Mouse (Mus musculus) midbrain, embryonic 16.5 days (tissue): ENCODE data around the gene Cwc22. TPM values are rescaled to one million over a fixed set of nuclear protein-coding genes. Genes with fewer than 3 reads are reported as not detected.

Experiments used
- ATAC-seq: fragments of 200-750 bp; cut with Nextera tagmentation; 2 replicates; pipeline ENCODE4 v1.8.0; 2017; ENCODE audit warnings: moderate TSS enrichment
- H3K27ac ChIP-seq: fragments of 300-500 bp; sonication (generic); 2 replicates; pipeline ENCODE4 v1.5.1; 2014; ENCODE audit warnings: mild to moderate bottlenecking, low read length, mixed read lengths
- H3K27me3 ChIP-seq: fragments of 300-500 bp; sonication (generic); 2 replicates; pipeline ENCODE4 v1.6.1; 2014; ENCODE audit warnings: low read depth, low read length, mixed read lengths; ENCODE audit not compliant: control insufficient read depth, insufficient read depth
- H3K36me3 ChIP-seq: fragments of 300-500 bp; sonication (generic); 2 replicates; pipeline ENCODE4 v1.6.1; 2014; ENCODE audit warnings: mild to moderate bottlenecking, low read length, moderate library complexity, mixed read lengths; ENCODE audit not compliant: control insufficient read depth, insufficient read depth
- H3K4me1 ChIP-seq: fragments of 300-500 bp; sonication (generic); 2 replicates; pipeline ENCODE4 v1.6.1; 2014; ENCODE audit warnings: mild to moderate bottlenecking, low read length, mixed read lengths; ENCODE audit not compliant: control insufficient read depth, insufficient read depth
- H3K4me2 ChIP-seq: fragments of 300-500 bp; sonication (generic); 2 replicates; pipeline ENCODE4 v1.6.1; 2014; ENCODE audit warnings: mild to moderate bottlenecking, low read length, mixed read lengths
- H3K4me3 ChIP-seq: fragments of 300-500 bp; sonication (generic); 2 replicates; pipeline ENCODE4 v1.5.1; 2014; ENCODE audit warnings: low read depth, mild to moderate bottlenecking, low read length, moderate library complexity, mixed read lengths
- H3K9ac ChIP-seq: fragments of 300-500 bp; sonication (generic); 2 replicates; pipeline ENCODE4 v1.6.1; 2014; ENCODE audit warnings: low read depth, low read length, mixed read lengths
- H3K9me3 ChIP-seq: fragments of 300-500 bp; sonication (generic); replicated peaks from 2 replicates; pipeline ENCODE4 v1.6.1; 2014; ENCODE audit warnings: mild to moderate bottlenecking, low read length, mixed read lengths; ENCODE audit not compliant: control insufficient read depth, poor library complexity, severe bottlenecking
- WGBS: fragments of 180-500 bp; shearing (Covaris S2); extraction: QIAGEN DNeasy Blood & Tissue Kit; methylation state at CpG from one replicate; pipeline ENCODE4 v1.1.7; 2014; 5-methylcytosine and 5-hydroxymethylcytosine counted together
- polyA plus RNA-seq: library from polyadenylated mRNA; unstranded; fragments of >200 nt; fragmentation: Nextera tagmentation; extraction: Ambion mirVana; gene quantifications from 2 replicates; pipeline ENCODE4 v1.2.1, GENCODE M21; 2015

Cwc22 gene
- polyA plus RNA-seq, 1 experiment from 2014 or later, result 20.6 TPM

DNA sequence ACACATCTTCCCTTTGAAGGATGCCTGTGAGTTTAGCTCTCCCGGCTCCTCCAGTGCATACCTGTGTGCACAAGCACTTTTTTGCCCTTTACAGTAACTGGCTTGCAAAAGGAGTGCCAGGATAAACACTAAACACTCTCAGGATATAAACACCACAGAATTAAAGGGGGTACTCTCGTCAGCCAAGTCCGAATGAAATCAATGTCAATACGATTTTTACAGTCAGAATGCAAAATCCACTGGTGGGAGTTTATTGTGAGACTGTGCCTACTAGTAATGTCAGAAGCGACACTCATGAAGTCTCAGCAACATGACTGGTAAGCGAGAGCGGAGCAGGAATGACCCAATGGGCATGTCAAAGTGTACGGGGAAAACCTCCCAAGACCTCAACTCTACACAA is 52.7 kb downstream of the Cwc22 start:
- no peak overlapping the region for H3K4me3 ChIP-seq
- peaks cover 12% of the 10 kb centered on the region for H3K36me3 ChIP-seq
- WGBS, result 96% methylated on average over 8 of the region's 8 CpGs
- H3K4me1 ChIP-seq, result no peaks in the 10 kb centered on the region
- H3K4me2 ChIP-seq, result no peak overlapping the region
- H3K27ac ChIP-seq, result no peak overlapping the region
- ATAC-seq, result no peak
- no peaks in the 10 kb centered on the region for H3K9me3 ChIP-seq
- H3K27me3 ChIP-seq, result no peaks in the 10 kb centered on the region
- H3K9ac ChIP-seq, result no peak overlapping the region

DNA sequence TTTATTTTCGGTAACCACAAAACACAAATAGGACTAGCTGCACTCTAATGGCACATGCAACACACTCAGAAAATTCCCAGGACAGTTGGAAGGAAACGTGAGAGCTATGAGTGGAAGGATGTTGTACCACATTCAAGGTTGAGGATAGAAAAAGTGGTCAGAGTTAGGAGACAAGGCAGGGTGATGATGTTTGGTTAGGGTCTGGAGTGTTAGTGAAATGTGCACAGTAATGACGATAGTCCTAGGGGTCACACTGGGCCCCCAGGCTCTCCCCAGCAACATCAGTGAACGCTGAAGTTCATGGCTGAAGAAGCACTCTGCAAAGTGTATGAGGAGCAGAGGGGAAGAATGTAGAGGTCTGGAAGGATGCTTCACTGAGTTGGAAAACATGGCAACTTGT is 53.6 kb downstream of the Cwc22 start:
- Histone ChIP-seq H3K27ac (no peak overlapping the region), H3K9ac (no peak overlapping the region), H3K36me3 (peaks cover 12% of the 10 kb centered on the region), H3K4me1 (no peaks in the 10 kb centered on the region), H3K4me3 (no peak overlapping the region), H3K27me3 (no peaks in the 10 kb centered on the region), H3K4me2 (no peak overlapping the region), H3K9me3 (no peaks in the 10 kb centered on the region)
- 97% methylated on average over 4 of the region's 4 CpGs for WGBS
- no peak for ATAC-seq

DNA sequence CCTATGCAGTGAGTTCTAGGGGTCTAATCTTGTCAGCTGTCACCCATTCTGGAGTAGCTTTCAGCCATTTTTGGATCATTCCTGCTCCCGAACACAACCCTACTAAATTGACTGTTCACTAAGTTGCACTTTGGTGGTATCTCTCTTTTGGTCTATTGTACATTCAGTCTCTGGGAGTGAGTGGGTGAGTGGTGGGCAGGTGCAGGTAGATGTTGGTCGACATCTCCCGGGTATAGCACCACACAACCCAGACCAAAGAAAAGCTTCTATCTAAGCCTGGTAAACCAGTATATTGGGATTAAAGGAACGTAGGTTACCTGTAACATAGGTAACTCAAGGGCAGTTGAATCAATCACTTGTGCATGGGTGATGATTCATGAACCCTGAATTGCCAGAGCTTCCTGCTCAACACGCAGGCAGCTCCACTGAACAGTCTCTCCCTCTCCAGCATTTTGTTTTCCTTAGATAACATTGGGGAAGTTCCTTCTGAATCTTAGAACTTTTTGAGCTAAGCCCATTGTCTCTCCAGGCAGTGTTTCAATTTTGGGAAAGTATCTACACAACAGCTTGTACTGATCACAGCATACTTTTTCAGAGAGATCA is 55.2 kb downstream of the Cwc22 start:
- no peaks in the 10 kb centered on the region for H3K9me3 ChIP-seq
- no peaks in the 10 kb centered on the region for H3K27me3 ChIP-seq
- no peak overlapping the region for H3K27ac ChIP-seq
- H3K9ac ChIP-seq, result no peak overlapping the region
- H3K36me3 ChIP-seq, result peaks cover 8% of the 10 kb centered on the region
- no peaks in the 10 kb centered on the region for H3K4me1 ChIP-seq
- H3K4me3 ChIP-seq, result no peak overlapping the region
- ATAC-seq, result no peak
- 96% methylated on average over 5 of the region's 5 CpGs for WGBS
- no peak overlapping the region for H3K4me2 ChIP-seq

DNA sequence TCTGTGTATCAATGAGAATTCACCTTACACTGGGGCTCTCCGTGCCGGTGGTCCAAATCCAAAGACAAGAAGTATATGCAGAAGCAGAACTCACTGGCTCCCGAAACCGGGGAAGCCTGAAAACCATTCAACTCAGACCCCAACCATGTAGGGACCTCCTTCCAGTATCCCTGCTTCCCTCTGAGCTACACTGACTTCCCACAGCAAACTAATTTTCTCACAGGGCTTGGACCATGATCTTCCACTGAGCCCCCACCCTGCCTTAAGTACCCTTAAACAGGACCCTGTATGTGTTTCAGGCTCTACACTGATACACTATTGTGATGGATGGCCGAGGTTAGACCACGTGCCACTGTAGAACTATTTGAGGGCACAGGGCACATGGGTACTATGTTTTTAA is 56.2 kb downstream of the Cwc22 start:
- ATAC-seq, result no peak
- H3K4me1 ChIP-seq, result no peaks in the 10 kb centered on the region

DNA sequence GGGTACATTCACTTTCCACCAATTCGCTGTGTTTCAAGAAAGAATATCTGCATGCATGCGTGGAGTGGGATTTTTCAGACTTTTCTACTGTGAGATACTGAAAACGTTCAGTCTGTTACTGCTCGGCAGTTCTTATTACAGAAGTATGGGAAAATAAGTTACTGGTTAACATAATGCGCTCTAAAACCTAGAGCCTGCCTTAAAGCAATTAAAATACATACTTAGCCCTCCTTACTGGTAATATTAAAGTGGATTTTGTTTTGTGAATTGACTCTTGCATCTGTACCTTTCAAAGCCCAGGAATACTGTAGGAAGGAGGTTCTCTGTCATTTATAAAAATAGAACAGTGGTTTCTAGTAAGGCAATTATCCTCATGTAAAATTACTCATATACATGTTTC is 56.8 kb downstream of the Cwc22 start:
- H3K4me2 ChIP-seq, result no peak overlapping the region
- H3K4me1 ChIP-seq, result no peaks in the 10 kb centered on the region
- peaks cover 3% of the 10 kb centered on the region for H3K36me3 ChIP-seq
- H3K9me3 ChIP-seq, result no peaks in the 10 kb centered on the region
- no peak overlapping the region for H3K27ac ChIP-seq
- 96% methylated on average over 5 of the region's 5 CpGs for WGBS
- no peak overlapping the region for H3K4me3 ChIP-seq
- no peak for ATAC-seq
- no peaks in the 10 kb centered on the region for H3K27me3 ChIP-seq
- no peak overlapping the region for H3K9ac ChIP-seq

More for the DNA sequence above, 56.2 kb downstream of the Cwc22 start:
- WGBS, result over 99% methylated on average over 6 of the region's 6 CpGs
- Histone ChIP-seq H3K9me3 (no peaks in the 10 kb centered on the region), H3K36me3 (peaks cover 8% of the 10 kb centered on the region), H3K27ac (no peak overlapping the region), H3K27me3 (no peaks in the 10 kb centered on the region), H3K9ac (no peak overlapping the region), H3K4me2 (no peak overlapping the region), H3K4me3 (no peak overlapping the region)

DNA sequence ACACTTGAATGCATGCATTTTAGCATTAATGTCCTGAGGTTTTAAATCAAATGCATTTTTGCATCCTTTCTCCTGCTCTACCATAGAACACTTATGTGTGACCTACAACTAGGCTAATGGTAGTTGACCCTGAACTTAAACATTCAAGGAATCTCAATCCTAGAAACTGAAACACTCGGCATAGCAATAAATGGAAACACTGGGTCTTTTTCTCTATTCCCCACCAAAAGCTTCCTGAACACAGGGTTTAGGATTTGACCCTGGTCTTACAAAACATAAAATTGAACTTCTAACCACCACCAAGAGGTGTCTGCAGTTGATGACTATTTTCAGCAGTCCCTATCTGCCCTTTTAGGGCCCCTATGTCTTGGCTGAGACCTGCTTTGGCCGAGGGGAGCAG is 57.3 kb downstream of the Cwc22 start:
- no peaks in the 10 kb centered on the region for H3K9me3 ChIP-seq
- no peaks in the 10 kb centered on the region for H3K27me3 ChIP-seq
- no peaks in the 10 kb centered on the region for H3K4me1 ChIP-seq
- ATAC-seq, result no peak
- no peak overlapping the region for H3K4me3 ChIP-seq
- H3K27ac ChIP-seq, result no peak overlapping the region
- H3K4me2 ChIP-seq, result no peak overlapping the region
- no peaks in the 10 kb centered on the region for H3K36me3 ChIP-seq
- H3K9ac ChIP-seq, result no peak overlapping the region
- WGBS, result 79% methylated on average over 2 of the region's 2 CpGs

DNA sequence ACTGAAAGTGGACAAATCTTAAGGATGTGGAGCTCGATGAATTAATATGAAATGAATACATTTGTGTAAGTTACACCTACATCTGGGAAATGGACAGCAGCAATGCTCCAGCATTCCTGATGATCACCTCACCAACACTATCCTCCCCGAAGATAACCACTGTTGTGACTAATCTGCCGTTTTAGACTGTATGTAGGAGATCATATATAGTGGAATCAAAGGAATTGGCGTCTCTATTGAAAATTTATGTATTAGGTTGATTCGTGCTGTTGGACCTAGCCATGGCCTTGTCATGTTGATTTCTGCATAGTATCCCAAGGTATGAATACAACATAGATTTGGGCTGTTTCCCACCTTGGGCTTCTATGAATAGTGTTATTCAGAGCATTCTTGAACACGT is 58.1 kb downstream of the Cwc22 start:
- 89% methylated on average over 6 of the region's 6 CpGs for WGBS
- H3K27ac ChIP-seq, result no peak overlapping the region
- no peaks in the 10 kb centered on the region for H3K27me3 ChIP-seq
- no peak overlapping the region for H3K4me3 ChIP-seq
- ATAC-seq, result no peak
- no peak overlapping the region for H3K9ac ChIP-seq
- no peaks in the 10 kb centered on the region for H3K9me3 ChIP-seq
- H3K36me3 ChIP-seq, result no peaks in the 10 kb centered on the region
- no peak overlapping the region for H3K4me2 ChIP-seq
- H3K4me1 ChIP-seq, result no peaks in the 10 kb centered on the region

DNA sequence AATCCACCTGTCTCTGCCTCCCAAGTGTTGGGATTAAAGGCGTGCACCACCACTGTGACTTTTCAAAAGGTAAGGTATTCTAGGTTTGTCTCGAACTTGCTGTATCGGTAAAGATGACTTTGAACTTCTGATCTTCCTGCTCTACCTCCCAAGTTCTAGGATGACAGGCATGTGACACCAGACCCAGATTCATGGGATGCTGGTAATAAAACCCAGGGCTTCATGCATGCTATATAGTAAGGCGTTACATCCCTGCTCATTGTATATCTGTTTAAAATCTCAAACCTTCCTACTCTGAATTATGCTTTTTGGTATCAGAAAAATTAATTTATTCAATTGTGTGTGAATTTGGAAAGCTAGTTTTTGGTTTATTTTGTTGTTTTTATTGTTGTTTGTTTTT is 59.0 kb downstream of the Cwc22 start:
- no peak for ATAC-seq
- Histone ChIP-seq H3K4me3 (no peak overlapping the region), H3K27ac (no peak overlapping the region), H3K9me3 (no peaks in the 10 kb centered on the region), H3K9ac (no peak overlapping the region), H3K4me2 (no peak overlapping the region), H3K27me3 (no peaks in the 10 kb centered on the region), H3K36me3 (no peaks in the 10 kb centered on the region), H3K4me1 (no peaks in the 10 kb centered on the region)
- WGBS, result 95% methylated on average over 4 of the region's 4 CpGs

DNA sequence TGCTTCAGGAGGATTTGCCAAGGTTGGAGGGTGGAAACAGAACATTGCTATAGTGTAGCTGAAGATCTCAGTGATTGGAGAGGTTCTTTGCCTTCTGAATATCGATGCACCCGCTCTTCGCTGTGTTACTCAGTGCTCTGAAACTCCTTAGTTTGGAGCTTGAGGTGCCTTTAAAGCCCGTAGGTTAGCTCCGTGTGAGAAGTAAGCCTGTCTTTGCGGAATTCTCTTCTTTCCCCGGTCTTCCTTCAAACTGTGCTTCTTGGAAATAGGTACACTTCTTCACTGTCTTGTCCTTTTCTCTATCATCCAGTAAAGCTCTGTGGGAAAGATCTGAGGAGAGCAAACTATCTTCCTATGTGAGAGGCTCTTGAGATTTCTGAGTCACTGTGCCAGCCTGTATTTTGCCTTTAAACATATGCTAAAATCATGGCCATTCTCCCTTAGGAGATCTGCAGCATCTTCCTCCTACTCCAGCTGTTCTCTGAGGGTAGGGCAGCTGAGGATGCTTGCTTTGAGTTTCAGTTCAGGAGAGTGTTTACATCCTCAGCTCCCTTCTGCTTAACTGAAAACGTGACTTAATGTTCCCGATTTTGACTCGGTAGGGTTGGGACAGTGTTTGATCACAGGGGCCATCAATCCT is 60.6 kb downstream of the Cwc22 start:
- Histone ChIP-seq H3K4me3 (no peak overlapping the region), H3K9ac (no peak overlapping the region), H3K4me2 (no peak overlapping the region), H3K36me3 (no peaks in the 10 kb centered on the region), H3K4me1 (no peaks in the 10 kb centered on the region), H3K9me3 (no peaks in the 10 kb centered on the region), H3K27ac (no peak overlapping the region), H3K27me3 (no peaks in the 10 kb centered on the region)
- ATAC-seq, result no peak
- WGBS, result 91% methylated on average over 10 of the region's 10 CpGs
